Comparison of ENCODE assay signal across 1 mouse cellular context in genomic region chr19:4211891-4212588, GRCm38 (mm10).
TF ChIP-seq lines count a peak whose summit lies in the region.

No protein-coding gene starts in this region.

TF ChIP-seq in C2C12, 6 proteins besides CTCF, POLR2A, EP300 and RAD21:
- no peak for TF ChIP-seq MYOD1 (IDR thresholded peaks at IDR 0.05; ENCODE audit: control insufficient read depth, insufficient read length, low read depth)
- no peak for TF ChIP-seq MAX (IDR thresholded peaks at IDR 0.05)
- no peak for TF ChIP-seq CEBPB (IDR thresholded peaks at IDR 0.05; ENCODE audit: low read depth)
- no peak for TF ChIP-seq USF1 (IDR thresholded peaks at IDR 0.05; ENCODE audit: low read depth)
- TF ChIP-seq FOSL1 (IDR thresholded peaks at IDR 0.05; ENCODE audit: insufficient read depth, low read length, poor library complexity, severe bottlenecking) = no peak
- TF ChIP-seq MYOG (IDR thresholded peaks at IDR 0.05; ENCODE audit: control insufficient read depth, extremely low read depth, insufficient read length) = no peak
